8 mouse cellular contexts compared by ENCODE assay signal in the genomic region with DNA sequence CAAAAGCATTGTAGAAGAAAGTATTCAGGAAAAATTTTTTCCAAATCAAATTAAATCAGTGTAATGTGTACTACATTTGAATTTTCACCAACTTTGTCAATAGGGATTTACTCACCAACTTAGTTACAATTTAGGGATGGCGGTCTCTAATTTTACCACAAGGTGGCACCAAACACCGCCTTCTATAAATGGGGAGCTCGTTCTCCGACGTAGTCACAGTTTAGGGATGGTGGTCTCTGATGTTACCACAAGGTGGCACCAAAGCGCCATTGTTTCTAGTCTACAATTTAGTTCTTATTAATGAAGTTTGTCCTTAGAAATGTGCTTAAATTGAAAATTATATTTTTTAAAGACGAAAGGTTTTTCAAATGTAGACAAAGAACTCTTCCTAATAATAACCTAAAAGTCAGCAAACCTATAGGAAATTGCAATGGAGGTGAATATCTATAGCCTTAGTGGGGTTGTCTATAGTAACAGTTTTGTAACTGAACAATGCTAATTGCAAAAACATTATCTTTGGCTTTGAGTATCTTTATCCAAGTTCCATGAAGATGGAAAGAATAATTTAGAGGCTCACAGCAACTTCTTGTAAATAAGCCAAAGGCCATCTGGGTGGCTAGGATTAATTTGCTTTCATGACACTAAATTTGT. TPM values are rescaled to one million over a fixed set of nuclear protein-coding genes. Genes with fewer than 3 reads are reported as not detected.
A peak's percentile ranks its signal among the peaks of the same experiment; 100 is the strongest.
DNase-seq lines count a peak whose midpoint lies in the region; ATAC-seq and TF ChIP-seq lines count a peak whose summit lies in the region.

No protein-coding gene starts in this region.

- H3K27ac ChIP-seq in embryonic fibroblast, embryonic 13.5 days (ENCODE audit: insufficient read depth, low read length) = no peak overlapping the region
- H3K27ac ChIP-seq in heart, embryonic 12.5 days (ENCODE audit: poor library complexity, severe bottlenecking) = no peak overlapping the region
- H3K27ac ChIP-seq in liver, embryonic 12.5 days = no peak overlapping the region
- H3K27ac ChIP-seq in stomach, embryonic 14.5 days (ENCODE audit: low read length) = no peak overlapping the region

- ATAC-seq in heart, embryonic 12.5 days (ENCODE audit: insufficient number of reproducible peaks, low FRiP score) = peak; percentile 51; the same call in 1 of the 2 replicates
- ATAC-seq in liver, embryonic 12.5 days = peak; percentile 64
- ATAC-seq in stomach, embryonic 14.5 days (ENCODE audit: insufficient number of reproducible peaks, insufficient read depth, low FRiP score, low read depth) = 0 out of 2 replicates have a peak, but pooled peaks have one; percentile 43

- no peak overlapping the region for H3K4me3 ChIP-seq in embryonic fibroblast, embryonic 13.5 days (ENCODE audit: insufficient read depth, low read length)
- no peak overlapping the region for H3K4me3 ChIP-seq in heart, embryonic 12.5 days
- H3K4me3 ChIP-seq in liver, embryonic 12.5 days = no peak overlapping the region
- no peak overlapping the region for H3K4me3 ChIP-seq in stomach, embryonic 14.5 days (ENCODE audit: low read depth, low read length)

- DNase-seq in B cell, adult 2 months = peak; percentile 84 to 88
- DNase-seq in adrenal gland, postnatal 4 days (ENCODE audit: low spot score in 2 of 2) = peak; percentile 42 to 62
- peak; percentile 94 for DNase-seq in kidney, postnatal 10 days
- DNase-seq in natural killer cell, adult 2 months (ENCODE audit: low spot score in 2 of 2) = peak; percentile 76 to 82

- H3K9me3 ChIP-seq in heart, embryonic 12.5 days (replicated peaks) = no peaks in the 10 kb centered on the region
- H3K9me3 ChIP-seq in liver, embryonic 12.5 days (replicated peaks) = no peaks in the 10 kb centered on the region
- H3K9me3 ChIP-seq in stomach, embryonic 14.5 days (ENCODE audit: control insufficient read depth, low read depth, low read length) = no peaks in the 10 kb centered on the region

- H3K36me3 ChIP-seq in heart, embryonic 12.5 days = peaks cover 22% of the 10 kb centered on the region
- H3K36me3 ChIP-seq in liver, embryonic 12.5 days = peaks cover 28% of the 10 kb centered on the region
- H3K36me3 ChIP-seq in stomach, embryonic 14.5 days (ENCODE audit: control insufficient read depth, insufficient read depth, low read length) = peaks cover 3% of the 10 kb centered on the region; the same call in 1 of the 2 replicates

- H3K27me3 ChIP-seq in heart, embryonic 12.5 days (replicated peaks) = no peaks in the 10 kb centered on the region
- no peaks in the 10 kb centered on the region for H3K27me3 ChIP-seq in liver, embryonic 12.5 days (replicated peaks)
- no peaks in the 10 kb centered on the region for H3K27me3 ChIP-seq in stomach, embryonic 14.5 days (ENCODE audit: control insufficient read depth, insufficient read depth, low read length)

- H3K4me2 ChIP-seq in heart, embryonic 12.5 days = no peak overlapping the region
- H3K4me2 ChIP-seq in liver, embryonic 12.5 days = no peak overlapping the region
- H3K4me2 ChIP-seq in stomach, embryonic 14.5 days (replicated peaks; ENCODE audit: low read depth, low read length) = no peak overlapping the region

- H3K4me1 ChIP-seq in embryonic fibroblast, embryonic 13.5 days (ENCODE audit: control insufficient read depth, insufficient read depth, low read length) = no peaks in the 10 kb centered on the region
- no peaks in the 10 kb centered on the region; the same call in 1 of the 2 replicates for H3K4me1 ChIP-seq in heart, embryonic 12.5 days (replicated peaks)
- H3K4me1 ChIP-seq in liver, embryonic 12.5 days = peaks cover 8% of the 10 kb centered on the region; the same call in 1 of the 2 replicates
- no peaks in the 10 kb centered on the region for H3K4me1 ChIP-seq in stomach, embryonic 14.5 days (ENCODE audit: control insufficient read depth, insufficient read depth, low read length)

- under 1% methylated on average over 7 of the region's 7 CpGs for WGBS in heart, embryonic 12.5 days
- WGBS in liver, embryonic 12.5 days (ENCODE audit: insufficient replicate concordance) = under 1% methylated on average over 7 of the region's 7 CpGs
- WGBS in stomach, embryonic 14.5 days = under 1% methylated on average over 7 of the region's 7 CpGs

- no peak for TF ChIP-seq POLR2A in embryonic fibroblast, embryonic 13.5 days (IDR thresholded peaks at IDR 0.05; ENCODE audit: low read depth, low read length)

- peak; percentile 56; the same call in 1 of the 2 replicates for TF ChIP-seq CTCF in embryonic fibroblast, embryonic 13.5 days (IDR thresholded peaks at IDR 0.05; ENCODE audit: borderline replicate concordance, insufficient read depth, low read length)

- H3K9ac ChIP-seq in heart, embryonic 12.5 days = no peak overlapping the region
- H3K9ac ChIP-seq in liver, embryonic 12.5 days = no peak overlapping the region
- no peak overlapping the region for H3K9ac ChIP-seq in stomach, embryonic 14.5 days (replicated peaks; ENCODE audit: low read depth, low read length)

RNA-seq across cellular contexts. Expression of a gene that starts 13.2 kb away (rescaled TPM):
- 100 to 1,000 TPM; 108 to 133 TPM for total RNA-seq in adrenal gland, postnatal 4 days (2021)
- 30.6 and 40.3 TPM in 2 replicates for polyA plus RNA-seq in embryonic fibroblast, embryonic 13.5 days (2011; ENCODE audit: insufficient read length, low read depth, missing spikeins)
- 15.1 and 17.8 TPM in 2 replicates for polyA plus RNA-seq in heart, embryonic 12.5 days (2016; fragmentation: Nextera tagmentation; extraction: Ambion mirVana)
- polyA plus RNA-seq in liver, embryonic 12.5 days (2016; fragmentation: Nextera tagmentation; extraction: Ambion mirVana) = 5.8 and 6.0 TPM in 2 replicates
- polyA plus RNA-seq in stomach, embryonic 14.5 days (2014; fragmentation: Nextera tagmentation; extraction: Ambion mirVana) = 38.2 and 39.0 TPM in 2 replicates

RNA-seq across cellular contexts. Expression of a gene that starts 13.6 kb away (rescaled TPM):
- total RNA-seq in adrenal gland, postnatal 4 days (2021) = 10 to 100 TPM; 91.0 to 94.8 TPM
- 40.6 and 45.4 TPM in 2 replicates for polyA plus RNA-seq in embryonic fibroblast, embryonic 13.5 days (2011; ENCODE audit: insufficient read length, low read depth, missing spikeins)
- 52.1 and 53.7 TPM in 2 replicates for polyA plus RNA-seq in heart, embryonic 12.5 days (2016; fragmentation: Nextera tagmentation; extraction: Ambion mirVana)
- 29.9 and 31.6 TPM in 2 replicates for polyA plus RNA-seq in liver, embryonic 12.5 days (2016; fragmentation: Nextera tagmentation; extraction: Ambion mirVana)
- 68.8 and 74.2 TPM in 2 replicates for polyA plus RNA-seq in stomach, embryonic 14.5 days (2014; fragmentation: Nextera tagmentation; extraction: Ambion mirVana)
